Mouse (Mus musculus) hindbrain, embryonic 15.5 days (tissue): Measurements from ENCODE around the gene Mgea5. TPM values are rescaled to one million over a fixed set of nuclear protein-coding genes. Genes with fewer than 3 reads are reported as not detected.

Experiments used
- ATAC-seq: fragments of 200-750 bp; cut with Nextera tagmentation; 2 replicates; pipeline ENCODE4 v1.8.0; 2017; ENCODE audit warnings: low read depth, moderate number of reproducible peaks, moderate TSS enrichment; ENCODE audit not compliant: low FRiP score
- H3K27ac ChIP-seq: fragments of 300-500 bp; sonication (generic); replicated peaks from 2 replicates; pipeline ENCODE4 v1.5.1; 2015; ENCODE audit warnings: mild to moderate bottlenecking, inconsistent platforms
- H3K27me3 ChIP-seq: fragments of 300-500 bp; sonication (generic); 2 replicates; pipeline ENCODE4 v1.6.1; 2015; ENCODE audit warnings: control low read depth, inconsistent platforms
- H3K36me3 ChIP-seq: fragments of 300-500 bp; sonication (generic); 2 replicates; pipeline ENCODE4 v1.6.1; 2015; ENCODE audit warnings: control low read depth, inconsistent platforms
- H3K4me1 ChIP-seq: fragments of 300-500 bp; sonication (generic); replicated peaks from 2 replicates; pipeline ENCODE4 v1.6.1; 2015; ENCODE audit warnings: control low read depth, inconsistent platforms
- H3K4me2 ChIP-seq: fragments of 300-500 bp; sonication (generic); 2 replicates; pipeline ENCODE4 v1.6.1; 2015; ENCODE audit warnings: moderate library complexity, mild to moderate bottlenecking, inconsistent platforms
- H3K4me3 ChIP-seq: fragments of 300-500 bp; sonication (generic); 2 replicates; pipeline ENCODE4 v1.5.1; 2015; ENCODE audit warnings: mild to moderate bottlenecking, inconsistent platforms
- H3K9ac ChIP-seq: fragments of 300-500 bp; sonication (generic); 2 replicates; pipeline ENCODE4 v1.6.1; 2015; ENCODE audit warnings: inconsistent platforms
- H3K9me3 ChIP-seq: fragments of 300-500 bp; sonication (generic); 2 replicates; pipeline ENCODE4 v1.6.1; 2016; ENCODE audit warnings: control low read depth, inconsistent platforms
- WGBS: fragments of 180-500 bp; shearing (Covaris S2); methylation state at CpG from one replicate; pipeline ENCODE4 v1.1.7; 2015; 5-methylcytosine and 5-hydroxymethylcytosine counted together
- polyA plus RNA-seq: library from polyadenylated mRNA; unstranded; fragments of >200 nt; fragmentation: Nextera tagmentation; extraction: Ambion mirVana; gene quantifications from 2 replicates; pipeline ENCODE4 v1.2.1, GENCODE M21; 2015

Gene Mgea5
- polyA plus RNA-seq, 1 experiment from 2014 or later: 85.4 TPM

- H3K4me1 ChIP-seq: peaks cover 43% of the 10 kb centered on the region
- H3K9ac ChIP-seq: no peak overlapping the region
- peaks cover 57% of the 10 kb centered on the region for H3K27me3 ChIP-seq
- 0 out of 2 replicates have a peak, but pooled peaks cover 3% of the 10 kb centered on the region for H3K36me3 ChIP-seq
- no peak overlapping the region for H3K4me3 ChIP-seq
- no peak overlapping the region for H3K27ac ChIP-seq
- ATAC-seq: no peak
- WGBS: 3% methylated on average over 32 of the region's 32 CpGs
- no peaks in the 10 kb centered on the region for H3K9me3 ChIP-seq
- no peak overlapping the region for H3K4me2 ChIP-seq
These were observed 38.1 kb downstream of the Mgea5 start for GRCm38 (mm10) chr19:45745344-45746152.

- Histone ChIP-seq H3K36me3 (no peaks in the 10 kb centered on the region), H3K27ac (no peak overlapping the region), H3K9me3 (no peaks in the 10 kb centered on the region), H3K4me2 (no peak overlapping the region), H3K4me1 (peaks cover 36% of the 10 kb centered on the region), H3K9ac (no peak overlapping the region), H3K4me3 (no peak overlapping the region), H3K27me3 (peaks cover 76% of the 10 kb centered on the region)
- ATAC-seq: no peak
- WGBS: 17% methylated on average over 7 of the region's 7 CpGs
These were observed 40.0 kb downstream of the Mgea5 start for GRCm38 (mm10) chr19:45743619-45744018.

- peaks cover 30% of the 10 kb centered on the region for H3K4me1 ChIP-seq
- peaks cover 81% of the 10 kb centered on the region for H3K27me3 ChIP-seq
- H3K36me3 ChIP-seq: no peaks in the 10 kb centered on the region
- 1% methylated on average over 21 of the region's 44 CpGs for WGBS
- H3K27ac ChIP-seq: no peak overlapping the region
- no peaks in the 10 kb centered on the region for H3K9me3 ChIP-seq
- no peak for ATAC-seq
- 0 out of 2 replicates have a peak overlapping the region, but pooled peaks have one; percentile 15 for H3K9ac ChIP-seq
- peak overlapping the region; percentile 42 for H3K4me3 ChIP-seq
- H3K4me2 ChIP-seq: peak overlapping the region; percentile 69
These were observed 40.6 kb downstream of the Mgea5 start for GRCm38 (mm10) chr19:45742984-45743575.

DNA sequence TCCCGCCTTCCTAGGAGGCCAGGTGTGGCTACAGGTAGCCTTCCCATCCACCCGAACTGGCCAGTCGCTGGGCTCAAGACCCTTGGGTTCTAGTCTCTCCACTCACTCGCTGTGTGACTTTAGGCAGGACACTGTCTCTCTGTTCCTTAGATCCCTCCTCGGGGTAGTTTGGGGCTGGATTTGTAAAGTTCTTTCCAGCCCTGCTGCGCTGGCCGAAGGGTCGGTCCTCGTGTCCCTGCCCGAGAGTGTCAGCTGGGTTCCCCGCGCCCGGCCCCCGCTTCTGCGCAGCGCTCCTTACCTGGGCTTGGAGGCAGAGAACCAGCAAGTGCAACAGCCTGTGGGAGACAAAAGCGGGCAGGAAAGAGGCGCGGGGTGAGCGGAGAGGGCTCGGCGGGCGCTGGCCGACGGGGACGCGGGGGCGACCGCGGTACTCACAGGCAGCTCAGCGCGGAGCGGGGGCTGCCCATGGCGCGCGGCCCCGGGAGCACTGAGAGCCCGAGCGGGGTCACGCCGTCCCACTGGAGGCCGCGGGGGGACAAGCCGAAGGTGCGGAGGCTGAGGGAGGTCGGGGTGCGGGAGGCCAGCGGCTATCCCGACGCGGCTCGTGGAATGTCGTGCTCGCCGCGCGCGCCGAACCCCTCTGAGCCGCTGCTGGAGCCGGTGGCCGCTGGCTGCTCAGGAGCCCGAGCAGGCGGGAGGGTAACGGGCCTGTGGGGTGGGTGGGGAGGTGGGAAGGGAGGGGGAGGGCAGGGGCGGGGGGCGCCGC is 41.2 kb downstream of the Mgea5 start, which contains the start of gene Fgf8:
Gene Fgf8, minus strand, starts transcription at position 698 of the 766 bp plus-strand sequence.
- peak within 1 kb of the TSS; percentile 42 for H3K4me3 ChIP-seq
- peak within 1 kb of the TSS; percentile 69 for H3K4me2 ChIP-seq
- no peaks in the 10 kb centered on the region for H3K9me3 ChIP-seq
- WGBS: under 1% methylated on average over 48 of the region's 68 CpGs
- no peak within 1 kb of the TSS for H3K27ac ChIP-seq
- peaks cover 88% of the 10 kb centered on the region for H3K27me3 ChIP-seq
- H3K9ac ChIP-seq: 0 out of 2 replicates have a peak within 1 kb of the TSS, but pooled peaks have one; percentile 15
- ATAC-seq: no peak
- peaks cover 30% of the 10 kb centered on the region for H3K4me1 ChIP-seq
- H3K36me3 ChIP-seq: no peaks in the 10 kb centered on the region

DNA sequence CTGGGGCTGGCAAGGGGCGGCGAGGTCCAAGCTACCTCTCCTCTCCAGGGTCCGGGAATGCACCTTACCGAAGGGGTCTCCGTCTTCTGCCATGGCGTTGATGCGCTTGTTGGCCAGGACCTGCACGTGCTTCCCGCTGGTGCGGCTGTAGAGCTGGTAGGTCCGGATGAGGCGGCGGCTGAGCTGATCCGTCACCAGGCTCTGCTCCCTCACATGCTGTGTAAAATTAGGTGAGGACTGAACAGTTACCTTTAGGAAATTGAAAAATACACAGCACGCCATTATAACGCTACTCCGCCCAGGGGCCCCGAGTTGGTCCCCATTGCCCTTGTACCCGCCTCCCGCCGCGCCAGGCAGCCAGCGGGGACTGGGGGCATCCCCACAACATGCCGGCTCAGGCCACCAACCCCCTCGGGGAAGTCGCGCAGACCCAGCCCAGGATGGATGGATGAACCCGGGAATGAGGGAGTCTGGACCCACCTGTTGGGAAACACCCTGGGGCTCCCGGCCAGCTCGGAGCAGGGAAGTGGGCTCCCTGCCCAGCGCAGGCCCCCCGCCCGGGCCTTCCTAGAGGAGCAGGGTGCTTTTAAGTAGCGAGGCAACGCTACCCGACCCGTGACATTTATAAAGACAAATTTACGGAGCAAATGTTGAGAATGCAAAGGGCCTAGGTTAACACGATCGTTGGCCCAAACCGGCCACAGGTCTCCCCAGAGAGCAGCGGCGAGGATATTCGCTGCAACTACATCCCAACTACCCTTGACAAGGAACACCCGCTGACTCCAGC is 42.0 kb downstream of the Mgea5 start:
- H3K4me2 ChIP-seq: peak overlapping the region; percentile 69

DNA sequence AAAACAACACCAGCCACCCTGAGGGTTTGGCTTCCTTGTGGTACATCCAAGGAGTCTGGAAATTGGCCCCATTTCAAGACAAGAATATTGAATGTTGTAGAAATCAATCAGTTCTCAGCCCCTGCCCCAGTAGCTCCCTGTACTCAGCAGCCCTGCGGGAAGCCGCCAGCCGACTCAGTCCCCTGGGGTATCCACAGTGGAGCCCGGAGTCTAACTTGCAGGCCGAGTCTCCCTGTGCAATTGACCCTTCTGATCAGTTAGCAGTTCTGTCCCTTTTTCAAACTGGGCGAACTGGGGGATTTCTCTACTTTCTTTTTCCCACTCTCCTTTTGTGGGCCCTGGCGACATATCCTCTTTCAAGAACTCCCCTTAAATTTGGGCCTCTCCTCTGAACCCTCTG is 42.8 kb downstream of the Mgea5 start:
- Histone ChIP-seq H3K4me2 (no peak overlapping the region), H3K9me3 (no peaks in the 10 kb centered on the region), H3K4me1 (peaks cover 40% of the 10 kb centered on the region), H3K36me3 (no peaks in the 10 kb centered on the region), H3K9ac (no peak overlapping the region), H3K27ac (no peak overlapping the region), H3K4me3 (no peak overlapping the region), H3K27me3 (peaks cover 94% of the 10 kb centered on the region)
- no peak for ATAC-seq
- WGBS: 3% methylated on average over 7 of the region's 7 CpGs

More for the DNA sequence above, 42.0 kb downstream of the Mgea5 start:
- no peak for ATAC-seq
- Histone ChIP-seq H3K9ac (no peak overlapping the region), H3K27ac (no peak overlapping the region), H3K27me3 (peaks cover 94% of the 10 kb centered on the region), H3K4me3 (peak overlapping the region; percentile 42), H3K36me3 (no peaks in the 10 kb centered on the region), H3K4me1 (peaks cover 38% of the 10 kb centered on the region), H3K9me3 (no peaks in the 10 kb centered on the region)
- 1% methylated on average over 45 of the region's 45 CpGs for WGBS

- Histone ChIP-seq H3K36me3 (no peaks in the 10 kb centered on the region), H3K4me2 (no peak overlapping the region), H3K4me1 (peaks cover 34% of the 10 kb centered on the region), H3K4me3 (no peak overlapping the region), H3K27me3 (peaks cover 94% of the 10 kb centered on the region), H3K27ac (no peak overlapping the region), H3K9me3 (no peaks in the 10 kb centered on the region), H3K9ac (no peak overlapping the region)
- 4% methylated on average over 13 of the region's 13 CpGs for WGBS
- ATAC-seq: no peak
These were observed 43.4 kb downstream of the Mgea5 start for GRCm38 (mm10) chr19:45740233-45740632.

DNA sequence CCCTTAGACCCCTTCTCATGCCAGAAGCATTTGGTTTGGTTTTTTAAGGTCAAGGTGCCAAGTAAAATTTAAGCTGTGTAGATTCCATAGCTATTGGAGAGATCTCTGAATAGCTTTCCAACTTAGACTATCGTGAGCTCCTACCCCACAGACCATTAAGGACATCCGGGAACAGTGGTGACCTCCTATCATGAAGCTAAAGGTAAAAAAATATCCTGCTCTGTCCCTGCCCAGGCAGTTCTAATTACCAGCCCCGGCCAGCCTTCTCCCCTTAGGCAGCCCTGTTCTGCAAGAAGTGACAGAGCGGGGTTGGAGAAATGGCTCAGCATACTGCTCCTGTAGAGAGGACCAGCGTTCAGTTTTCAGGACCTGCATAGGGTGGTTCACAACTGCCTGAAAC is 45.1 kb downstream of the Mgea5 start:
- WGBS: 60% methylated on average over 5 of the region's 5 CpGs
- H3K9me3 ChIP-seq: no peaks in the 10 kb centered on the region
- no peak overlapping the region for H3K4me3 ChIP-seq
- no peak for ATAC-seq
- H3K27me3 ChIP-seq: peaks cover 95% of the 10 kb centered on the region
- H3K9ac ChIP-seq: no peak overlapping the region
- H3K36me3 ChIP-seq: no peaks in the 10 kb centered on the region
- peaks cover 33% of the 10 kb centered on the region for H3K4me1 ChIP-seq
- no peak overlapping the region for H3K4me2 ChIP-seq
- no peak overlapping the region for H3K27ac ChIP-seq

DNA sequence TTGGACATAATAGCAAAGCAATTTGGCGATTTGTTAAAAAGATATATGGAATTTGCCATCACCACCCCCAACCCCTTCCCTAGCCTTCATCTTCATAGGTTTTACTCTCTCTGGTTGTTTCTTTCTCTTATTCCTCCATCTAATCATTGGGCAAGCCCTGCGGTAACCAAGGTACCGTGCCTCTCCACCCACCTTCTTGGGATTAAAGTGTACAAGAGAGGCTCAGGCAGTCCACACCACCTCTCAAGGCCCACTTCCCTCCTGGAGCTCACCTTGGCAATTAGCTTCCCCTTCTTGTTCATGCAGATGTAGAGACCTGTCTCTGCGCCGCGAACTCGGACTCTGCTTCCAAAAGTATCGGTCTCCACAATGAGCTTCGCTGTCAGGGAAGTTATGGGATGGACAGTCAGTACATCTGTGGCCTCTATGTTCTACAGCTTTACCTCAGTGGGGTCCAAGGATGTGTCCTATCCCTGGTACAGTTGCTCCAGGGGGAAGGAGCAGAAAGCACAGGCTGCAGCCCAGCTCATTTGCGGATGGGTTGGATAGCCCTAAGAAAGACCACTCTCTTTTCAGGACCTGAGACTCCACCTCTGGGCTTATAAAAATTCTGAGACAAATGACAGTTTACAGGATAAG is 45.7 kb downstream of the Mgea5 start:
- WGBS: 54% methylated on average over 10 of the region's 10 CpGs
- Histone ChIP-seq H3K27ac (no peak overlapping the region), H3K36me3 (no peaks in the 10 kb centered on the region), H3K4me3 (no peak overlapping the region), H3K9me3 (no peaks in the 10 kb centered on the region), H3K4me2 (no peak overlapping the region), H3K4me1 (peaks cover 29% of the 10 kb centered on the region), H3K27me3 (peaks cover 95% of the 10 kb centered on the region), H3K9ac (no peak overlapping the region)
- no peak for ATAC-seq

- Histone ChIP-seq H3K27ac (no peak overlapping the region), H3K27me3 (peaks cover 98% of the 10 kb centered on the region), H3K4me3 (peak overlapping the region; percentile 26), H3K36me3 (no peaks in the 10 kb centered on the region), H3K9ac (no peak overlapping the region), H3K9me3 (no peaks in the 10 kb centered on the region), H3K4me1 (peaks cover 22% of the 10 kb centered on the region), H3K4me2 (peak overlapping the region; percentile 52)
- ATAC-seq: 0 out of 2 replicates have a peak, but pooled peaks have one; percentile 16
- 6% methylated on average over 23 of the region's 23 CpGs for WGBS
These were observed 46.3 kb downstream of the Mgea5 start for GRCm38 (mm10) chr19:45737208-45737845.
